Mouse (Mus musculus): ENCODE results near the gene Nek8. TPM values are rescaled to one million over a fixed set of nuclear protein-coding genes. Genes with fewer than 3 reads are reported as not detected.
"Not testable (repeated sequence)": the region's sequence is repeated elsewhere in the genome, so short reads cannot be mapped to it uniquely, and the experiment has no call there.

Nek8 gene
- polyA plus RNA-seq, 1 experiment from 2014 or later = 11.3 TPM

- peak; percentile 79 for DNase-seq (ENCODE audit: low spot score)
- Histone ChIP-seq H3K27me3 (ENCODE audit: insufficient read depth, poor library complexity, severe bottlenecking) (0 out of 2 replicates have a peak, but pooled peaks cover 3% of the 10 kb centered on the region), H3K36me3 (peaks cover 37% of the 10 kb centered on the region), H3K9me3 (no peaks in the 10 kb centered on the region), H3K4me1 (replicated peaks) (peaks cover 27% of the 10 kb centered on the region), H3K4me3 (peak overlapping the region; percentile 57), H3K27ac (peak overlapping the region; percentile 77)
- 2% methylated on average over 30 of the region's 30 CpGs for WGBS
Measured at GRCm38 (mm10) chr11:78194411-78195100, 18.1 kb upstream of the Nek8 start.

DNA sequence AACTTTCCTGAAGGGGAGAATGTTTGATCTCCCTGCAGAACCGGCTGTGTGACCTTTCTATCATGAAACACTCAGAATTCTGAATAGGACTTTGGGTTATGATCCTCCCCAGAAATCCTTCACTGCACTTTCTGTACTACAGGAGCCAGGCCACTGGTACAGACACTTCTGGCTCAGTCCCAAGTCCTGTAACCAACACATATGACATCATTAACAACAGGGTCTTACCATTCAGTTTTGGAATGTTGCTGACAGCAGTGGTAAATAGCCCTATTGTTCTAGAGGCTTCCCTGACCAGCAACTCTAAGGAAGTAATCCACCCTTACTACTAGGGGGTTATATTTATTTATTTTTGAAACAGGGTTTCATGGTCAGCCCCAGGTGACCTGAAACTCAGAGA is 16.6 kb upstream of the Nek8 start, which contains the start of gene Proca1:
Proca1 (plus strand) TSS at position 280 of the 400 bp plus-strand sequence.
- Histone ChIP-seq H3K9me3 (no peaks in the 10 kb centered on the region), H3K27ac (no peak within 1 kb of the TSS), H3K36me3 (peaks cover 37% of the 10 kb centered on the region), H3K27me3 (ENCODE audit: insufficient read depth, poor library complexity, severe bottlenecking) (0 out of 2 replicates have a peak, but pooled peaks cover 3% of the 10 kb centered on the region), H3K4me3 (peak within 1 kb of the TSS; percentile 57), H3K4me1 (replicated peaks) (peaks cover 42% of the 10 kb centered on the region)
- WGBS = 88% methylated on average over 1 of the region's 1 CpGs
- no peak for DNase-seq (ENCODE audit: low spot score)

- 66% methylated on average over 6 of the region's 6 CpGs for WGBS
- Histone ChIP-seq H3K27ac (peak overlapping the region; percentile 98), H3K27me3 (ENCODE audit: insufficient read depth, poor library complexity, severe bottlenecking) (0 out of 2 replicates have a peak, but pooled peaks cover 3% of the 10 kb centered on the region), H3K4me3 (peak overlapping the region; percentile 73), H3K4me1 (replicated peaks) (peaks cover 40% of the 10 kb centered on the region), H3K36me3 (peaks cover 37% of the 10 kb centered on the region), H3K9me3 (no peaks in the 10 kb centered on the region)
- no peak for DNase-seq (ENCODE audit: low spot score)
Measured at GRCm38 (mm10) chr11:78190041-78190440, 13.6 kb upstream of the Nek8 start.

- H3K4me3 ChIP-seq = peak overlapping the region; percentile 73
- H3K4me1 ChIP-seq (replicated peaks) = peaks cover 34% of the 10 kb centered on the region
- peak overlapping the region; percentile 98 for H3K27ac ChIP-seq
- H3K27me3 ChIP-seq (ENCODE audit: insufficient read depth, poor library complexity, severe bottlenecking) = 0 out of 2 replicates have a peak, but pooled peaks cover 3% of the 10 kb centered on the region
- H3K9me3 ChIP-seq = no peaks in the 10 kb centered on the region
- DNase-seq (ENCODE audit: low spot score) = peak; percentile 94
- under 1% methylated on average over 42 of the region's 42 CpGs for WGBS
- H3K36me3 ChIP-seq = peaks cover 37% of the 10 kb centered on the region
Measured at GRCm38 (mm10) chr11:78189234-78190040, 13.0 kb upstream of the Nek8 start.

GRCm38 (mm10) chr11:78188331-78189233 is 12.1 kb upstream of the Nek8 start, which contains the start of gene Rab34:
Gene Rab34 (plus strand): TSS chr11:78188430.
- under 1% methylated on average over 80 of the region's 80 CpGs for WGBS
- peaks cover 34% of the 10 kb centered on the region for H3K36me3 ChIP-seq
- H3K4me3 ChIP-seq = peak within 1 kb of the TSS; percentile 73
- peaks cover 37% of the 10 kb centered on the region for H3K4me1 ChIP-seq (replicated peaks)
- peak within 1 kb of the TSS; percentile 98 for H3K27ac ChIP-seq
- H3K9me3 ChIP-seq = no peaks in the 10 kb centered on the region
- H3K27me3 ChIP-seq (ENCODE audit: insufficient read depth, poor library complexity, severe bottlenecking) = 0 out of 2 replicates have a peak, but pooled peaks cover 3% of the 10 kb centered on the region
- peak; percentile 88 for DNase-seq (ENCODE audit: low spot score)

DNA sequence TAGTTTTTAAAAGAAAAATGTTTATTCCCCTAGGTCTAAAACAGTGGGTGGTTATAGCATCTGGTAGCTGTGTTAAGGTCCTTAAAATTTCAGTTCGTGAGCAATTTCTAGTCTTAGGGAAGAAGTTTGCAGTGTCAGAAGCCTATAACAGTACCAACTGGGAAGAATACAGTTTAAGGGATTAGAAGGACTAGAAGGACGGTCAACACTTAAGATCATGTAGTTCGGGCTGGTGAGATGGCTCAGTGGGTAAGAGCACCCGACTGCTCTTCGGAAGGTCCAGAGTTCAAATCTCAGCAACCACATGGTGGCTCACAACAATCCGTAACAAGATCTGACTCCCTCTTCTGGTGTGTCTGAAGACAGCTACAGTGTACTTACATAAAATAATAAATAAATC is 8.2 kb upstream of the Nek8 start:
- not testable (repeated sequence) for DNase-seq (ENCODE audit: low spot score); H3K4me3 ChIP-seq; H3K27ac ChIP-seq; H3K27me3 ChIP-seq (ENCODE audit: insufficient read depth, poor library complexity, severe bottlenecking); H3K9me3 ChIP-seq
- WGBS = 95% methylated on average over 6 of the region's 6 CpGs
- H3K36me3 ChIP-seq = peaks cover 29% of the 10 kb centered on the region
- H3K4me1 ChIP-seq (replicated peaks) = peaks cover 55% of the 10 kb centered on the region

- Histone ChIP-seq H3K27ac (peak overlapping the region; percentile 99), H3K4me1 (replicated peaks) (peaks cover 55% of the 10 kb centered on the region), H3K36me3 (peaks cover 34% of the 10 kb centered on the region), H3K27me3 (ENCODE audit: insufficient read depth, poor library complexity, severe bottlenecking) (no peaks in the 10 kb centered on the region), H3K9me3 (no peaks in the 10 kb centered on the region), H3K4me3 (peak overlapping the region; percentile 95)
- WGBS = 54% methylated on average over 10 of the region's 10 CpGs
- DNase-seq (ENCODE audit: low spot score) = no peak
Measured at GRCm38 (mm10) chr11:78183884-78184514, 7.5 kb upstream of the Nek8 start.

- no peaks in the 10 kb centered on the region for H3K9me3 ChIP-seq
- no peaks in the 10 kb centered on the region for H3K27me3 ChIP-seq (ENCODE audit: insufficient read depth, poor library complexity, severe bottlenecking)
- peak within 1 kb of the TSS; percentile 99 for H3K27ac ChIP-seq
- H3K4me3 ChIP-seq = peak within 1 kb of the TSS; percentile 95
- peaks cover 42% of the 10 kb centered on the region for H3K36me3 ChIP-seq
- H3K4me1 ChIP-seq (replicated peaks) = peaks cover 55% of the 10 kb centered on the region
- peak; percentile 88 for DNase-seq (ENCODE audit: low spot score)
- WGBS = under 1% methylated on average over 38 of the region's 38 CpGs
Measured at GRCm38 (mm10) chr11:78182961-78183844, 6.7 kb upstream of the Nek8 start, which contains the start of gene Rpl23a. Gene Rpl23a (minus strand): TSS chr11:78183584.

GRCm38 (mm10) chr11:78182450-78182849 is 6.0 kb upstream of the Nek8 start:
- no peak for DNase-seq (ENCODE audit: low spot score)
- Histone ChIP-seq H3K9me3 (no peaks in the 10 kb centered on the region), H3K27ac (peak overlapping the region; percentile 99), H3K36me3 (peaks cover 42% of the 10 kb centered on the region), H3K4me3 (peak overlapping the region; percentile 95), H3K4me1 (replicated peaks) (peaks cover 57% of the 10 kb centered on the region), H3K27me3 (ENCODE audit: insufficient read depth, poor library complexity, severe bottlenecking) (no peaks in the 10 kb centered on the region)
- WGBS = 14% methylated on average over 7 of the region's 7 CpGs

GRCm38 (mm10) chr11:78181830-78182357 is 5.4 kb upstream of the Nek8 start:
- Histone ChIP-seq H3K27me3 (ENCODE audit: insufficient read depth, poor library complexity, severe bottlenecking) (no peaks in the 10 kb centered on the region), H3K36me3 (peaks cover 42% of the 10 kb centered on the region), H3K4me1 (replicated peaks) (peaks cover 62% of the 10 kb centered on the region), H3K9me3 (no peaks in the 10 kb centered on the region), H3K4me3 (peak overlapping the region; percentile 95), H3K27ac (peak overlapping the region; percentile 99; the same call in 1 of the 2 replicates)
- DNase-seq (ENCODE audit: low spot score) = no peak
- 55% methylated on average over 2 of the region's 2 CpGs for WGBS
